Mouse (Mus musculus) macrophage (primary cell): ENCODE measurements around the gene Phf20. TPM values are rescaled to one million over a fixed set of nuclear protein-coding genes. Genes with fewer than 3 reads are reported as not detected.

ENCODE experiments used
- H3K27ac ChIP-seq: fragments of 350-480 bp; formaldehyde crosslinking; 2 replicates; pipeline ENCODE4 v1.9.0; 2021
- H3K36me3 ChIP-seq: fragments of 350-480 bp; formaldehyde crosslinking; 2 replicates; pipeline ENCODE4 v1.9.0; 2021; ENCODE audit errors: inconsistent target
- H3K4me3 ChIP-seq: fragments of 350-480 bp; formaldehyde crosslinking; 2 replicates; pipeline ENCODE4 v1.9.0; 2021; ENCODE audit errors: inconsistent target
- H3K79me2 ChIP-seq: fragments of 350-480 bp; formaldehyde crosslinking; 2 replicates; pipeline ENCODE4 v1.9.0; 2021; ENCODE audit errors: inconsistent target
- WGBS: methylation state at CpG from one replicate; pipeline ENCODE4 v1.1.7; 2026; ENCODE audit warnings: inconsistent platforms; ENCODE audit not compliant: missing documents; 5-methylcytosine and 5-hydroxymethylcytosine counted together
- polyA plus RNA-seq: library from polyadenylated mRNA; stranded (reverse); fragments of 250-400 nt; gene quantifications from 3 replicates; pipeline ENCODE4 v1.2.4, GENCODE M21; 2018; ENCODE audit warnings: inconsistent platforms

The Phf20 gene
- polyA plus RNA-seq, 1 experiment from 2014 or later: 83.9 TPM

- no peak overlapping the region for H3K27ac ChIP-seq
- H3K4me3 ChIP-seq: no peak overlapping the region
- peaks cover 53% of the 10 kb centered on the region for H3K36me3 ChIP-seq
- peaks cover 9% of the 10 kb centered on the region; the same call in 1 of the 2 replicates for H3K79me2 ChIP-seq
- 93% methylated on average over 3 of the region's 9 CpGs for WGBS
Measured at GRCm38 (mm10) chr2:156267636-156268035, 71.4 kb downstream of the Phf20 start.

DNA sequence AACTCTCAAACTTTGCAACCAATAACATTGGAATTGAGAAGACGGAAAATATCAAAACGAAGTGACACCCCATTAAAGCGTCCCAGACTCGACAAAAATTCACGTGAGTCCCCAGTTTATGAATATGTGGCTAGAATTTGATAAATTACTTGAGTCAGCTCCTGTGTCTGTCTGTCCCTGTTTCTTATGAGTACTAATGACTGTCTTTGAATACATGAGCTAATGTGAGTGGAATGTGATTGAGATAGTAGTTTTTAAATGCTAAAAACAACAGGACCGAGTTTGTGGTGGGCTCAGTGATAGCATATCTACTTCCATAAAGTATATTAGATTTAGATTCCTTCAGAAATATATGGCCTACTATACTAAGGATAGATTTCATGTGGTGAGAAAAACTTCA is 76.3 kb downstream of the Phf20 start:
- no peak overlapping the region for H3K27ac ChIP-seq
- H3K36me3 ChIP-seq: peaks cover 46% of the 10 kb centered on the region
- H3K79me2 ChIP-seq: peaks cover 5% of the 10 kb centered on the region; the same call in 1 of the 2 replicates
- WGBS: 98% methylated on average over 6 of the region's 6 CpGs
- H3K4me3 ChIP-seq: no peak overlapping the region

- Histone ChIP-seq H3K27ac (0 out of 2 replicates have a peak overlapping the region, but pooled peaks have one; percentile 13), H3K4me3 (no peak overlapping the region), H3K36me3 (peaks cover 46% of the 10 kb centered on the region), H3K79me2 (no peaks in the 10 kb centered on the region; the same call in 1 of the 2 replicates)
- WGBS: 34% methylated on average over 4 of the region's 4 CpGs
Measured at GRCm38 (mm10) chr2:156278226-156279017, 82.2 kb downstream of the Phf20 start.

DNA sequence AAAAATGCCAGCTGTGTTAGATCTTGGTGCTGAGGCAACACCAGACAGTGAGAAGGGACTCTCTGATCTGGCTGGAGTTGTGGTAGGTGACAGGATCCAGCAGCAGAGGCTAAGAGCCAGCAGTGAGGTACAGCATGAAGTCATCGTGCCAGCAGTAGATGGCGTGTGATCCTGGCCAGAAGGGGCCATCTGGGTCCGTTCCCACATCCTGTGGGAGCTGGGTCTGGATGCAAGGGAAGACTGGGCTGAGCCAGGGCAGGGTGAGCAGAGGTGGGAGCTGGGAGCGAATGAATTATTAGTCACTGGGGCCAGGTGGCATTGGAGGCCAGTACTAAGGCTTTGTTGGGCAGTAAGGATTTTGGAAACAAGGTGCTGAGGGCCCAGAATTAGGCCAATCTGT is 85.0 kb downstream of the Phf20 start:
- Histone ChIP-seq H3K79me2 (no peaks in the 10 kb centered on the region; the same call in 1 of the 2 replicates), H3K36me3 (peaks cover 50% of the 10 kb centered on the region), H3K27ac (no peak overlapping the region), H3K4me3 (no peak overlapping the region)
- WGBS: 92% methylated on average over 4 of the region's 4 CpGs

DNA sequence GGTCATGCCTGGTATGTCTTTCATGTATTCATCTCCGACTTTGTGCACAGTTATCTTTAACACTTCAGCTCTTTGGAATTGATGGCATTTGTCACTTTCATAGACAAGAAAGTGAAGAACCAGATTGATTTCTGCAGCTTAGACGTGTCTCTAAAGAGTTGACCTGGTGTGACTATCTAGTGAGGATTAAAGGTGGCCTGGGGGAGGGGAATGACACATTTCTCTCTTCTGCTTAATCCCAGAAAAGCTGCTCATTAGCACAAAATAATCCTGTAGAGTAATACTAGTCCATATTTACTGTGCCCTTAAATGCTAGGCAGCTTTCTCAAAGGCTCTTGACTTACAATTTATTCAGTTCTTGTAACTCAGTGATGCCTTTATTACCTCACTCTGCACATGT is 88.9 kb downstream of the Phf20 start:
- H3K27ac ChIP-seq: no peak overlapping the region
- H3K79me2 ChIP-seq: no peaks in the 10 kb centered on the region
- peaks cover 77% of the 10 kb centered on the region for H3K36me3 ChIP-seq
- no peak overlapping the region for H3K4me3 ChIP-seq
- WGBS: 94% methylated on average over 2 of the region's 2 CpGs

- H3K27ac ChIP-seq: no peak overlapping the region
- 97% methylated on average over 4 of the region's 4 CpGs for WGBS
- no peaks in the 10 kb centered on the region for H3K79me2 ChIP-seq
- peaks cover 73% of the 10 kb centered on the region for H3K36me3 ChIP-seq
- no peak overlapping the region for H3K4me3 ChIP-seq
Measured at GRCm38 (mm10) chr2:156286733-156287132, 90.5 kb downstream of the Phf20 start.

- H3K79me2 ChIP-seq: no peaks in the 10 kb centered on the region; the same call in 1 of the 2 replicates
- H3K36me3 ChIP-seq: peaks cover 71% of the 10 kb centered on the region
- 88% methylated on average over 2 of the region's 2 CpGs for WGBS
- H3K4me3 ChIP-seq: no peak overlapping the region
- no peak overlapping the region for H3K27ac ChIP-seq
Measured at GRCm38 (mm10) chr2:156288222-156288621, 92.0 kb downstream of the Phf20 start.

DNA sequence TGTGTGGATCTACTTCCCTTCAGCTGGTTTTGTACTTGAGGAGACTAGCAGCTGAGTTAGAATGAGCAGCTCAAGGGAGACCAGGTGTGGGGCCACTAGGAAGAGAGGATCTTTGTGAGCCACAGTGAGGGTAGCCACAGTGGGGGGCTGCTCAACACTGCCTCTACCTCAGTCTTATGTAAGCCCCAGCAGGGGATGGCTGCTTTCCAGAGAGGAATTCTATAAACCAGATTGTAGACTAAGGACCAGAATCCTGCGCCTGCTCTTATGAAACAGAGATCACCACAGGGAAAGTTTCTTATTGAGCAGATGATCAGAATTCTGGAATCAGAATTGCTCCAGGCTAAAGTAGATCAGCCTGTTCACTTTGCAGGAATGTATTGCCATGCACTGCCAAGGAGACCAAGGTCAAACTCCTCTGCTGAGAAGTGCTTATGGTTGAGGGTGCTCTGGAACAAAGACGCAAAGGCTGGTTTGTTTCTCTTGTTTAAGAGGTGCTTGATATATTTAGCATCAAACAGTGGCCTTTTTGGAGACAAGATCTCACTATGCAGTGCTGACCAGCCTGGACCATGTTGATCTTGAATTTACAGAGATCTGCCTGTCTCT is 93.4 kb downstream of the Phf20 start:
- H3K36me3 ChIP-seq: peaks cover 74% of the 10 kb centered on the region
- 89% methylated on average over 2 of the region's 2 CpGs for WGBS
- H3K27ac ChIP-seq: no peak overlapping the region
- no peak overlapping the region for H3K4me3 ChIP-seq
- no peaks in the 10 kb centered on the region; the same call in 1 of the 2 replicates for H3K79me2 ChIP-seq

DNA sequence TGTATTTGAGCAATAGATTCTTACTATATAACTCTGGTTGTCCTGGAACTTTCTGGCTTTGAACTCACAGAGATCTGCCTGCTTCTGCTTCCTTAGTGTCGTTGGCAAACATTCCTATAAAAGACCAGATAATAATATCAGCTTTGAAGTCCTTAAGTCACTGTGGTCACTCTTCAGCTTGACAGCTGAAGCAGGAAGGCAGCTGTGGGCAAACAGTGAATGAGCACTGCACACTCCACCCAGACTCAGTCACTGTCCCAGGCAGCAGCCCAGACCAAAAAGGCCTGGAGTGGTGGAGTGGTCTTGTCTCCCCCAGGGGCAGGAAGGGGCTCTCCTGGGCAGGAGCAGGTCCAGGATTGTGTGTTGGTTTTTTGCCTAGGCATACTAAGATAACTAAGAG is 95.7 kb downstream of the Phf20 start:
- Histone ChIP-seq H3K79me2 (no peaks in the 10 kb centered on the region; the same call in 1 of the 2 replicates), H3K36me3 (peaks cover 62% of the 10 kb centered on the region), H3K27ac (no peak overlapping the region), H3K4me3 (no peak overlapping the region)
- WGBS: 87% methylated on average over 1 of the region's 1 CpGs

GRCm38 (mm10) chr2:156295601-156296063 is 99.4 kb downstream of the Phf20 start:
- Histone ChIP-seq H3K79me2 (no peaks in the 10 kb centered on the region; the same call in 1 of the 2 replicates), H3K27ac (peak overlapping the region; percentile 78), H3K36me3 (peaks cover 49% of the 10 kb centered on the region), H3K4me3 (no peak overlapping the region)
- WGBS: 0% methylated on average over 2 of the region's 2 CpGs

DNA sequence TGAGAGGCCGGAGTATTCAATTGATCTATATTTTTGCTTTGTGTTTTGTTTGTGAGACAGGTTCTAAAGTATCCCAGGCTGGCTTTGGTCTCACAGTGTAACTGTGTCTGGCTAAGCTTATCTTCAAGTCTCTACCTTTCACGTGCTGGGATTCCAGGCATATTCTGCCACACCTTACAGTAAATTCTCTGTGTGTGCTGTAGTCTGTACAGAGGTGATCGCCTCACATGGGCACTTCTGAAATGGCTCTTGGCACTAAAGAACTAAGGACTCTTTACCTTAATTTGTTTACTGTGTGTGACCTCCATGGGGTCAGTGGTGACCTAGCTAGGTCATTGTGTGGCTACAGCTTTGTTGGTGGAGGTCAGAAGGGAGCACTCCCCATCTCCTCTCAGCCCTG is 99.9 kb downstream of the Phf20 start:
- peak overlapping the region; percentile 78 for H3K27ac ChIP-seq
- H3K36me3 ChIP-seq: peaks cover 49% of the 10 kb centered on the region

GRCm38 (mm10) chr2:156297653-156298052 is 101.4 kb downstream of the Phf20 start:
- Histone ChIP-seq H3K36me3 (peaks cover 52% of the 10 kb centered on the region), H3K27ac (no peak overlapping the region), H3K4me3 (no peak overlapping the region), H3K79me2 (no peaks in the 10 kb centered on the region; the same call in 1 of the 2 replicates)
- 57% methylated on average over 3 of the region's 3 CpGs for WGBS

More for the DNA sequence above, 99.9 kb downstream of the Phf20 start:
- WGBS: 78% methylated on average over 3 of the region's 3 CpGs
- Histone ChIP-seq H3K79me2 (no peaks in the 10 kb centered on the region; the same call in 1 of the 2 replicates), H3K4me3 (no peak overlapping the region)

DNA sequence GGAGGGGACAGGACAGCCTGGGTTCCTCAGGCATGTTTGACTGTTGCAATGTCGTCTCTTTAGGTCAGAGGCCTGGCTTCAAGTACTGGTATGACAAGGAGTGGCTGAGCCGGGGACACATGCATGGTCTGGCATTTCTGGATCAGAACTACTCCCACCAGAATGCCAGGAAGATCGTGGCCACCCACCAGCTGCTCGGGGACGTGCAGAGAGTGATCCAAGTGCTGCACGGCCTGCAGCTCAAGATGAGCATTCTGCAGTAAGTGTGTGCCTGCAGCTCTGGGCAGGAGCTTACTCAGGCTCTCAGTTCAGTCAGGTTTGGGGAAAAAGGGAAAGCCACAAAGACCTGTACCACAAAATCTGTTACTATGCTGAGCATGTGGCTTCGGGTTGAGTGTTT is 102.2 kb downstream of the Phf20 start:
- 64% methylated on average over 7 of the region's 7 CpGs for WGBS

DNA sequence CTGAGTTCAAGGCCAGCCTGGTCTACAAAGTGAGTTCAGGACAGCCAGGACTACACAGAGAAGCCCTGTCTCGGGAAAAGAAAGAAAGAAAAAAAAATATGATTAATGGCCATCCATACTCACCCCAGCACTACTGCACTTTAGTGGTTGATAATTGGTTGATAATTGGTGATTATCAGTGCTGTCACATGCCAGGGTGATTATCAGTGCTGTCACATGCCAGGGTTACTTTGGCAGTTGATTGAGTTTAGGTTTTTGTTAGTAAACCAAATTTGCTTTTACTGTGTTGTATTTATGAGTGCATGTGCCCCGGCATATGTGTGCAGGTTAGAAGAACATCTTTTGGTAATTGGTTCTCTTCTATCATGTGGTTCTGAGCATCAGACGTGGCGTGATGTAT is 105.8 kb downstream of the Phf20 start:
- no peak overlapping the region for H3K27ac ChIP-seq
- H3K4me3 ChIP-seq: no peak overlapping the region
- peaks cover 75% of the 10 kb centered on the region for H3K36me3 ChIP-seq
- WGBS: 96% methylated on average over 4 of the region's 4 CpGs
- no peaks in the 10 kb centered on the region for H3K79me2 ChIP-seq

More for the DNA sequence above, 102.2 kb downstream of the Phf20 start:
- Histone ChIP-seq H3K4me3 (no peak overlapping the region), H3K36me3 (peaks cover 58% of the 10 kb centered on the region), H3K27ac (no peak overlapping the region), H3K79me2 (no peaks in the 10 kb centered on the region)

GRCm38 (mm10) chr2:156304351-156304750 is 108.1 kb downstream of the Phf20 start:
- whole genome bisulfite sequencing: 100% methylated on average over 3 of the region's 4 CpGs
- no peak overlapping the region for H3K27ac ChIP-seq
- no peaks in the 10 kb centered on the region for H3K79me2 ChIP-seq
- H3K4me3 ChIP-seq: no peak overlapping the region
- peaks cover 72% of the 10 kb centered on the region for H3K36me3 ChIP-seq
